Mouse (Mus musculus): Measurements from ENCODE around the gene Oxa1l. TPM values are rescaled to one million over a fixed set of nuclear protein-coding genes. Genes with fewer than 3 reads are reported as not detected.
A peak's percentile ranks its signal among the peaks of the same experiment; 100 is the strongest.
"Not testable (repeated sequence)": the region's sequence is repeated elsewhere in the genome, so short reads cannot be mapped to it uniquely, and the experiment has no call there.

Gene Oxa1l
- polyA plus RNA-seq (2015; fragmentation: Nextera tagmentation; extraction: Ambion mirVana), result 50.9 and 53.4 TPM in 2 replicates

DNA sequence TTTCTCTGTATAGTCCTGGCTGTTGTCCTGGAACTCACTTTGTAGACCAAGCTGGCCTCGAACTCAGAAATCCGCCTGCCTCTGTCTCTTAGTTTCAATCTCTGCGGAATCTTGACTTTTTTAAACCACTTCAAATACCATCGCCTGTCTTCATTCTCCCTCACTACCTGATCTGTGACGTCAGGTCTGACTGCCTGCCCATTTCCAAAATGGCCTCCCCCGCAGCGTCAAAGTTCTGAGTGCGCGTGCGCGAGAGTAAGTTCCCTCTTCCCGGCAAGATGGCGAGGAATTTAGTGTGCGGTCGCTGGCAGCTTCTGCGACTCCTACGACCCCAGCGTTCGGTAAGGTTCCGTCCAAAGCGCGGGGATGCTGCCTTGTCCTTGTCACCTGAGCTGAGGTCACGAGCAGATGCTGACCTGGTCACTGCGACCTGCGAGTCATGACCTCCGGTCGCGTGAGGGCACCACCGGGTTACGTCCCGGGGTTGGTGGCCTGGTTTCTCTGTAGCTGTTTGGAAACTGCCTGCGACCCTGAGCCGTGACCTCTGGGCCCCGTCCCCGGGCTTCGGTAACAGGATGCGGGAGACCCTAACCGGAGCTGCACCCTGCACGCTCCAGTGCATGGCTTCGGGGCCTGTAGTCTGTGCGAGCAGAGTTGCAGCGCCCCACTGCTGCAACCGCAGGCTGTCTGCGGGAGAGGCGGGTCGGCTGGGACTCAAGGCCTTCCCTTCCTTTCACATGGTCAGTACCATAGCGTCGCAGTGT, at the start of gene Oxa1l:
Gene Oxa1l, plus strand, starts transcription at position 258 of the 764 bp plus-strand sequence.
- peak; percentile 96 for DNase-seq (ENCODE audit: low spot score)

DNA sequence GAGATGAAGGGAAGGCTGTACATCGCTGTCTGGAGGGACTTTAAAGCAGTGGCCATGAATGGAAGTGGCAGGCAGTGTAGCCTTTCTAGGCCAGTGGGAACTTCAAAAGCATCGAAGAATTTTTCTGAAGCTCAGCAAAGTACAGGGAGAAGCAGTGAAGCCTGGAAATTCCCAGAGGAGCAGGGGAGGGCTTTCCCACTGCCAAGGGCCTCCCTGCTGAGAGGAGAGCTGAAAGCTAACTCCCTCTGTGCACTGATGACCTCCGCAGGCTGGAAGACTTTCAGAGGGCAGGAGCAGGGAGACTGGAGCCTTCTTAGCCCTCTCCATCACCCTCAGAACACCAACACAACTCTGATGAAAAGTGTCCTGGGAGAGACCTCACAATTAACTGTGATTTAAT, 48.9 kb upstream of the Oxa1l start:
- DNase-seq (ENCODE audit: low spot score), result no peak

- no peak for DNase-seq (ENCODE audit: low spot score)
Measured at GRCm38 (mm10) chr14:54321556-54322376, 38.9 kb upstream of the Oxa1l start.

- DNase-seq (ENCODE audit: low spot score), result no peak
Measured at GRCm38 (mm10) chr14:54324486-54324885, 36.1 kb upstream of the Oxa1l start.

- no peak for DNase-seq (ENCODE audit: low spot score)
Measured at GRCm38 (mm10) chr14:54328548-54328947, 32.1 kb upstream of the Oxa1l start.

GRCm38 (mm10) chr14:54329201-54329600, 31.4 kb upstream of the Oxa1l start:
- no peak for DNase-seq (ENCODE audit: low spot score)

- no peak for DNase-seq (ENCODE audit: low spot score)
Measured at GRCm38 (mm10) chr14:54331178-54331577, 29.5 kb upstream of the Oxa1l start.

- no peak for DNase-seq (ENCODE audit: low spot score)
Measured at GRCm38 (mm10) chr14:54332176-54333074, 28.2 kb upstream of the Oxa1l start.

GRCm38 (mm10) chr14:54333452-54334189, 27.0 kb upstream of the Oxa1l start:
- no peak for DNase-seq (ENCODE audit: low spot score)

GRCm38 (mm10) chr14:54340836-54341235, 19.8 kb upstream of the Oxa1l start:
- DNase-seq (ENCODE audit: low spot score), result no peak

- not testable (repeated sequence) for DNase-seq (ENCODE audit: low spot score)
Measured at GRCm38 (mm10) chr14:54341807-54342206, 18.8 kb upstream of the Oxa1l start.

DNA sequence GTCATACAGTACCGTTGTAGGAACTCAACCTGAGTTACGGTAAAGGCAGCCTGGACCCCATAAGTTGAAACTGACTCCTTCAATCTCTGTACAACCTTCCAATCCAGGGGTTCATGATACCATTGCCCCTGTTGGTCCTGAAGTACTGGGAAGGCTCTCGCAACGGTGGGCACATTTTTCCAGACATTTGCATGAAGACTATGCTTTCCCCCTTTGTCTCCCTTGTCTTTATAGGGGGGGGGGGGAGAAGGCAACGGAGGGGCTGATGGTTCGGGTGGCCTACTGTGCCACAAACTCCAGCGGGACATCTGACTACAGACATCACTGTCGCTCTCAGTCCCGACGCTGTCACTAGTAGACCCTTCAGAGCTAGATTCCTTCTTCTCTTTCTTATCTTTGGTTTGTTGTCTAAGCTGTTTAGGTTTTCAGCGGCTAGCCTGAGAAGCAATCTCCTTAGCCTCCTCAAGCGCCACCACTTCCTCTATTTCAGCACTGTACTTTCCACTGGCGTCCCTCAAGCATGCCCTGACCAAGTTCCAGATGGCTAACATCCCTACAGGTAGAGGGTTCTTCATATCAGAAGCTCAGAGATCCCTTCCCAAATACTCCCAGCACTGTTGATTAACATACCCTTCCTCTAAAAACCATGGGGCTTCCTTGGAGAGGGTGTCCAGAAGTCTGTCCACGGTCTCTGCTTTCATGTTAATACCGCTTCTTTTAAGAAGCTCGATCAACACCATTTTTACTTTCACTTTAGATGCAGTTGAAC, 9.7 kb upstream of the Oxa1l start:
- DNase-seq (ENCODE audit: low spot score), result peak; percentile 36

DNA sequence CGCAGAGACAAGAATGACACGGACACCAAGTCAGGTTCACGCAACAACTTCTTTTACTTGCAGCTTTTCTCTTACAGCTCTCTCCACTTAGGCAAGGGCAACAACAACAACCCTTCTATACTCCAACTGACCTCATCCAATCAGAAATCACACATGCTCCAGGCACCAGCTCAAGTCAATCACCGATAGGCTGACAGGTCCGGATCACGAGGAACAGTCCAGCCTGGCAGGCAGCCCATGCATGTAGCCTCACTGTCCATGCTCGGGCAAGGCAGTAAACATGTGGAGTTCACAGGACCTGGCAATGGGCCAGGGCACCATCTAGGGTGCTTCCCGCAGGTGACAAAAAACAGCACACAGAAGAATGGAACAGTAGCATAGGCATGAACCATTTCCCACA, 8.3 kb upstream of the Oxa1l start:
- no peak for DNase-seq (ENCODE audit: low spot score)

DNA sequence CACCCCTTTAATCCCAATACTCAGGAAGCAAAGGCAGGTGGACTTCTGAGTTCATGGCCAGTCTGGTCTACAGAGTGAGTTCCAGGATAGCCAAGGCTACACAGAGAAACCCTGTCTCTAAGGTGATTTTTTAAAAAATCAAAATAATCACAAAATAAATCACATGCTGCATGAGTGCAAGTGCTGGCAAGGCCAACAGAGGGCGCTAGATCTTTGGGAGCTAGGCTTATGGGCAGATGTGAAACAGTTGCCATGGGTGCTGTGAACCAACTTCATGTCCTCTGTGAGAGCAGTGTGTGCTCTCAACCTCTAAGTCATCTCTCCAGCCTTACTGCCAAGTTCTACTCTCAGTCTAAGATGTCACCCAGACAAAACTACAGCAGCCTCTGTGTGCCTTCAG, 6.2 kb upstream of the Oxa1l start:
- no peak for DNase-seq (ENCODE audit: low spot score)

DNA sequence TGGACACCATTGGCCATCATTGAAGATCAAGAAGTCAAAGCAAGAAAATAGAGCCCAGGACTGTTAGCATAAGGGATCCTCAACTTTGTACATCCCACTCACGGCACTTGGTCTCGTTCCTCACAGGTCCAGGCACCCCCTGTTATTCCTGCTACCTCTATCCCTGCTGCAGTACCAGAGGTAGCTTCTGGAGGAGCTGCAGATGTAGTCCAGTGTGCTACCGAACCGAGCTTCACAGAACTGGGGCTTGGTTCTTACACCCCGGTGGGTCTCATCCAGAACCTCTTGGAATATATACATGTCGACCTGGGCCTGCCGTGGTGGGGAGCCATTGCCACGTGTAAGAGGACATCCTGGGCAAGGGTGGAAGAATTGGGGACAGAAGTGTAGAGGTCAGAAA, 2.5 kb downstream of the Oxa1l start:
- DNase-seq (ENCODE audit: low spot score), result no peak

DNA sequence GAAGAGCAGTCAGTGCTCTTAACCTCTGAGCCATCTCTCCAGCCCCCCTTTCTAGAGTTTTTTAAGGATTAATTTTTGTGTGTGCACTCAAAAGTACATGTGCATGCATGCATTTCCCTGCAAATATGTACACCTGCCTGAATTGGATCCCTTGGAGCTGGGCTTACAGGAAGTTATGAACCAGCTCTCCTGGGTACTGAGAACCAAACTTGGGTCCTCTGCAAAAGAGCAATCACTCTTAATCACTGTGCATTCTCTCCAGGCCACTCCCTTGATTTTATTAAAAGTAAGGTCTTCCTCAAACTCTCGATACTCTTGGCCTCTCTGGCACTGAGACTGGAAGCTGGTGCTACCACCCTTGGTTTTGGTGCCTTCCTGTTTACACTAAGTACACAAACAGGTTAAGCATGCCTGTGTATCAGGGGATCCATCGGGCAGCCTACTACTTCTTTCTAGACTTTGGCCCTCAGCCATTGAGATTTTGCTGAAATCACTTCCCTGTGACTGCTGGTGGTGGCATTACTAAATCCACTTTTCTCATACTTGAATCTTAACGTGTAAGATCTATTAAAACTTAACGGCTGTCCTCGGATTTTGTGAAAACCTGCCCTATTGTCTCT, 4.5 kb downstream of the Oxa1l start:
- no peak for DNase-seq (ENCODE audit: low spot score)

DNA sequence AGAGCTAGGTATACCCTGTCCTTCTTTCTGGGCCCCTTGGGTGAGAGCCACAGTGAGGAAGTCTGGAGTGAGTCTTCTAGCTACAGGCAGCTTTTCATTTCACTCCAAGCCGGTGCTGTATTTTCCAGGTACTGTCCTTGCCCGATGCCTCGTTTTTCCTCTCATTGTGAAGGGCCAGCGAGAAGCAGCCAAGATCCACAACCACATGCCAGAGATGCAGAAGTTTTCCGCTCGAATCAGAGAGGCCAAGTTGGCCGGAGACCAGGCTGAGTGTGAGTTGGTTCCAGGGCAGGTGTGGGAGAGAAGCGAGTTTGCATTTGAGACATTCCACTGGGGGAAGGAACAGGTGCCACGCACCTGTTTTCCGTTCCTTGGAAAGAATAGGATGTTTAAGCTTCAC, 5.9 kb downstream of the Oxa1l start:
- DNase-seq (ENCODE audit: low spot score), result no peak

DNA sequence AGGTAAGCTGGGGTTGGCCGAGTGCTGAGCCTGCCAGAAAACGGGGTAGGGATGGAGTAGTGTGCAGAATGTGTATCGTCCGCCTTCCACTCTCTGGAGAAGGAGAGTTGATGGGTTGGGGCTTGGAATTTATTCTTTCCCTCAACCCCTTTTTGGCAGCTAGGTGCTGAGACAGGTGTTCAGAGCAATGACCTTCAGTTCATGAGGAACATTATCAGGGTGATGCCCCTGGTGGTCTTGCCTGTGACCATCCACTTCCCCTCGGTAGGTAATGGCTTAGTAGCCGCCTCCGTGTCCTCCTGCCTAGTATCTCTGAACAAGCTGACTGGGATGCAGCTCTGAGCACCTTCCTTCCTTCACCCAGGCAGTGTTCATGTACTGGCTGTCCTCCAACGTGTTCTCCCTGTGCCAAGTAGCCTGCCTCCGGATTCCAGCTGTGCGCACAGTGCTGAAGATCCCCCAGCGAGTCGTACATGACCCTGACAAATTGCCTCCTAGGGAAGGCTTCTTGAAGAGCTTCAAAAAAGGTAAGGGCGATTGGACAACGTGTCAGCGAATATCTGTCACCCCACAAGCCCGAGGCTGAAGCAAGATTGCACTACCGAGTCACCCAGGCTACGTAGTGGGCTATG, 6.9 kb downstream of the Oxa1l start:
- no peak for DNase-seq (ENCODE audit: low spot score)

- DNase-seq (ENCODE audit: low spot score), result no peak
Measured at GRCm38 (mm10) chr14:54369372-54369771, 8.7 kb downstream of the Oxa1l start.

All from thymus, postnatal 0 days (tissue).